Mouse (Mus musculus) liver, adult (tissue): ENCODE results near the gene Clic5.

Source experiments
- GATA4 ChIP-seq: IDR thresholded peaks from 2 replicates; pipeline ENCODE4 v1.6.1; 2014; ENCODE audit warnings: mild to moderate bottlenecking, low read length; ENCODE audit not compliant: insufficient replicate concordance

Clic5 gene

DNA sequence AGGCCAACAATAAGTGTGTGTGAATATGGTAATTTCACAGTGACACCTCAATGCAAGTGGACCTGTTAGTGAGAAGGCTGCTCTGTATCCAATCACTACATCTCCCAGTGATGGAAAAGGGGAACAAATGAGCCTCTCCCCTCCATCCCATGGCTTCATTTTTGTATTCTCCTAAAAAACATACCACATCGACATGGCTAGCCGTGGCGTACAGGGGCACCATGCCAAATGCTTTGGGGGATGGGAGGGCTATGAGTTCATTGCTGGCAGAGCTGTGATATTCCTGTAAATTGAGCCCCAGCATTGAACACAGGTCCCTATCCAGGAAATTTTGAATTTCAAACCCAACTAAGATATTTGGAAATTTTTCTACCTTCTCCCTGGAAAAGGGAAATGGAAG lies 11.1 kb upstream of the Clic5 start:
- no peak for TF ChIP-seq GATA4

DNA sequence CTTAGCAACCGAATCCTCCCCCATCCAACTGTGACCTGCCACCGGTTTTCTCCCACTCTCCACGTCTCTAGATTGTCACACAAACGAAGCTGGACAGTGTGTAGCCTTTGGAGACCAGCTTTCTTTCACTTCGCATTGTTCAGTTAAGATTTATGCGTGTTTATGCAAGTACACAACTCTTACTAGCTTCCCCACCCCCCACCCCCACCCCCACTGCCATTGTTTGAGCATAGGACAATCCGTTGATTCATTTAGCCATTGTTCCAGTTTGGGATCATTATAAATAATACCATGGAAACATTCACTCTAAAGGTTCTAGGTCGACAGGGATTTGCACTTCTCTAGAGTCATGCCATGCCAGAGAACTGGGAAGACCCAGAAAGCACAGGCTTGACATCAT lies 7.0 kb upstream of the Clic5 start:
- TF ChIP-seq GATA4, result no peak

DNA sequence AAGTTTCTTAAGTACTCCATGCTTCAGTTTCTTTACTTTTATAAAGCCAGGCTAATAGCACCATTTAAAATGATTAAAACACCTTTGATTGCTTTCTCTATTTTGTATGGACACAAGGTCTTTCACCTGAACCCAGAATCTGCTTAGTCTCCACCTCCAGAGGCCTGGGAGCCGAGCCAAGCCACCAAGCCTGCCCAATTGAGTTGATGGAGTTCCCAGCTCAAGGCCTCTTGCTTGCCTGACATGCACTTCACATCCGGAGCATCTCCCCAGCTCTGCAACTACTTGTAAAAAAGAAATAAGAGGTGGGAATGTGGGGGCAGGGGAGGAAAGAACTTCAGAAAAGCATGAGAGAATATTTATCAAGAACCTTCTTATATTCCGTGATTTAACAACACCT lies 1.5 kb upstream of the Clic5 start:
- no peak for TF ChIP-seq GATA4

DNA sequence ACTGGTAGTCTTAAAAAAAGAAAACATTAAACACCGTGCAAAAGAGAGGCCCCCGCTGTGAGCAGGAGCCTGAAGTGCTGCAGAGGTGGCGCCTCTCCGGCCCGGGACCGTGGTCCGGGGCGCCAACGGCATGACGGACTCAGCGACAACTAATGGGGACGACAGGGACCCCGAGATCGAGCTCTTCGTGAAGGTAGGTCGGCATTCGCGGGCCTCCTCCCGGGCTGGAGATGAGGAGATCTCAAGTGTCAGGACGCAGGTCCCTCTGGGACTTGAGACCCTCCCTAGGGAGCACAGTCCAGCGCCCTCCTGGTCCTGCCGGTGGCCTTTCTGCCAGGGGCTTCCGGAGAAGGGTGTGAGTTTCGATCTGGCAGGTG lies 373 bp downstream of the Clic5 start:
- TF ChIP-seq GATA4, result no peak

DNA sequence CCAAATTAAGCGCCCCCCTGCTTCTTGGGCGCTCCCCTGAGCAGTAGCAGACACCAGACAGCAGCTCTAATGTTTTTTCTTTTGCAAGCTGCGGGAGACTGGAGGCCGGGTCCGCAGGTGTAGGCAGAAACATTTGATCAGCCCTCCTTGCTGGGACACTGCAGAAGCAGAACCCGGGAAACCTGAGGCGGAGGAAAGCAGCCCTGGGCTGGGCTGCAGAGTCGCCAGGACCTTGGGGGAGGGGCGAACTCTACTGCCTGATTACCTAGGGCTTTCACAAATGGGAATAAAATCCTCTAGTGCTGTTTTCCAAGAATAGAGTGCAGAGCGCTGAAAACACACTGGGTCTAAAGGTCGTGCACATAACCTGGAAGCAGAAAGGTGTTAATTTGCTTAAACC lies 1.3 kb downstream of the Clic5 start:
- TF ChIP-seq GATA4, result no peak

DNA sequence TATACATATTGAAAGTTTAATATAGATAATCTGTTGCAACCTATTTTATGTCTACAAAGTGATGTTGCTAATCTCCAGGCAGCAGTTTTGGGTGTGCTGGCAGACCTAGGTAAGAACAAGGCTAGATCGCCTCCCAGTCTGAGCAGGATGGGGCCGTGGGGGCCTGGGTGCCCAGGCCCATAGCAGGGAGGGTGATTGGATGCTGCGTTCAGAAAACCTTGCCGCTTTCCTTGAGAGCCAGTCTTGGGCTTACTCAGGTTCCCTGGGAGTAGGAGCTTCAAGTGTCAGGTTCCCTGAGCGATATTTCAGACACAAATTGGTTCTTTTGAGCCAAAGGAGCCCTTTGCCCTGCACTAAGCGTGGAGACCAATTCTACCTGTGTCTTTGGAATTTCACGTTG lies 1.9 kb downstream of the Clic5 start:
- TF ChIP-seq GATA4, result no peak

DNA sequence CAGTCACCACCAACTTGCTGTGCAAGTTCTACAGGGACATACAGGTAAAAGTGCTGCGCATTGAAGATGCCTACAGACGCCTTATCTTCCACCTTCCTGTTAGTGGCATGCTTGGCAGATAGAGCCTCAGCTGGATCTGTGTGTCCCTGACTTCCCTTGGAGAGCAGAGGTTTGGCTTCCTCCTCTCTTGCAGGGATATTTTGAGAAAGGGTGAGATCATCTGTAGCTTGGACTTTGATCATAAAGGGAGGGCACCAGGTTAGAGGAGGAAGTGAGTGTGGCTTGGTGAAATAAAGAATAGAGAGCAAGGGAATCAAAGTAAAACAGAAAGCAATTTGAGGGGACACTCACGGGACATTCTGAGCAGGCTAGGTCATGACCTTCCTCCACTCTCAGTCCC lies 4.6 kb downstream of the Clic5 start:
- TF ChIP-seq GATA4, result no peak

DNA sequence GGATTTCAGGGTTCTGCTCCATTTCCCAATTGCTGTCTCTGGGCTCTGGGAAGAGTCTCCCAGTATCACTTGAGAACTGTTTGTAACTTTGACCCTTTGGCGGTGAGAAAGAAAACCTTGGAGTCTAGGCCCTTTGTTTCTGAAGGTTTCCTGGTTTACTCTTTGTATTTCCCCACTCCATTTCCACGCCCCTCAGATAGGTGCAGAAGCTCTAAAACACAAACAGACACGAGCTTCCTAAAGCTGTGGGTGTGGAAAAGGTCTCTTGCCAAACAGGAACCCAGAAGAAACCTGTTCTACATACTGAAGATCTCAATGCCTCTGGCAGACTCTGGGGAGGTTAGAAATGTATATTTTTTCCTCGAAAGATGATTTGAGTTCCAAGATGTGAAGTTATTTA lies 10.8 kb downstream of the Clic5 start:
- no peak for TF ChIP-seq GATA4

DNA sequence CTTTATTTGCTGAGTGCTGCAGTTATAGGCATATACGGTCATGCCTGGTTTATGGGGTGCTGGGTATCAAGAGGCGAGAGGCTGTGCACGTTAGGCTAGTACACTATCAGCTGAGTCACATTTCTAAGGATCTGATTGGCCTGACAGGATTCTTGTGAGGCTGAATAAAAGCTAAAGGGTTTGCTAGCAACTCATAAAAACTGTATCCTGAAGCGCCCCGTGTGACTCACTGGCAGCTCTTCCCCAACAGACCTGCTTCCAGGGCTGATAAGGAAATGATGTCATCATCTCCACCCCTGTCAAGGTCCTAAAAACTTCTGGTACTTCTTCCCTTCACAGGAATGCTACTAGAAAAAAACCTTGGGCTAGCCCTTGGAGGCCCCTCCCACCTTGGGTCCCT lies 14.6 kb downstream of the Clic5 start:
- TF ChIP-seq GATA4, result no peak

DNA sequence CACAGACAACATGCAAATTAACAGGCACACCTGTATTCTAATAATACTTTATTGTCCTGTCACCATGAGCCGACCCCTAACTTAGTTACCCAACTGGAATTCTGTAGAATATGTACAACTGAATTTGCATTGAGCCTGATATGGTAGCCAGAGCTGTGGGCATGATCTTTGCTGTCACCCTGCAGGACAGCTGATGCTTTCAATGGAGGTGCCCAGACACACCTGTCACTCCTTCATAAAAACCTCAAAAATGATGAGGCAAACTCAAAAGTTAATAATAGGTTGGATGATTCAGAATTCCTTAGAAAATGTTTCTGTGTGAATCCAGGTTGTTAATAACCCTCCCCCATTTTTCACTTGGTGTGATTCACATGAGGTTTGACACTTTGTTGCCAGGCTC lies 16.4 kb downstream of the Clic5 start:
- TF ChIP-seq GATA4, result no peak

DNA sequence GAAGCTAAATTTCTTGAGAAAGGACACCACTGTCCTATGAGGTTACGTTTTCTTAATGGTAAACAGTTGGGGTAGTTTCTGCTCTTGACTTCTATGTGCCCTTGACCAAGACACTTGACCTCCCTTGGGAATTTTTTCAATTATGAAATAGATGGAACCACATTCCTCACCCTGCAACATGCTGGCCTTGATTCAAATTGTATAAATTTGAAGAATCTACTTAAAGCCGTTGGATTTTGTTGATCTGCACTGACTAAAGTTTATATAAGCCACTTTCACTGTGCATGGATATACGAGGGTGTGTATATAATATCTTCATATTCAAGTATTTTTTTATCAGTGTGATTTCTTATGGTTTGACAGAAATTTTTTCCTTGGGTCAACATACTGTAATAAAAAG lies 17.2 kb downstream of the Clic5 start:
- TF ChIP-seq GATA4, result no peak

DNA sequence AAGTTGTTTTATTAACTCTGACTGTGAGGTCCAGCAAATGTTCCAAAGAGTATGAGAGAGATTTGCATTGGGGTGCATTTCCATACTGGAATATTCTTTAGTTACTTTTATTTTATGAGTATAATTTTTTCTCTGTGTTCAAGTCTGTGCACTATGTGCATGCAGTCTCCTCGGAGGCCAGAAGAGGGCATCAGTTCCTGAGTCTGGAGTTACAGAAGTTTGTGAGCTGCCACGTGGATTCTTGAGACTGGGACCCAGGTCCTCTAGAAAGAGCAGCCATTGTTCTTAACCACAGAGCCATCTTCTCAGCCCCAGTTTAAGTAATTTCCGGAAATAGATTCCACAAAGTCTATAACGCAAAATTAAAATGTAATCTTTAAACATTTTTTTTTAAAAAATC lies 20.5 kb downstream of the Clic5 start:
- no peak for TF ChIP-seq GATA4

DNA sequence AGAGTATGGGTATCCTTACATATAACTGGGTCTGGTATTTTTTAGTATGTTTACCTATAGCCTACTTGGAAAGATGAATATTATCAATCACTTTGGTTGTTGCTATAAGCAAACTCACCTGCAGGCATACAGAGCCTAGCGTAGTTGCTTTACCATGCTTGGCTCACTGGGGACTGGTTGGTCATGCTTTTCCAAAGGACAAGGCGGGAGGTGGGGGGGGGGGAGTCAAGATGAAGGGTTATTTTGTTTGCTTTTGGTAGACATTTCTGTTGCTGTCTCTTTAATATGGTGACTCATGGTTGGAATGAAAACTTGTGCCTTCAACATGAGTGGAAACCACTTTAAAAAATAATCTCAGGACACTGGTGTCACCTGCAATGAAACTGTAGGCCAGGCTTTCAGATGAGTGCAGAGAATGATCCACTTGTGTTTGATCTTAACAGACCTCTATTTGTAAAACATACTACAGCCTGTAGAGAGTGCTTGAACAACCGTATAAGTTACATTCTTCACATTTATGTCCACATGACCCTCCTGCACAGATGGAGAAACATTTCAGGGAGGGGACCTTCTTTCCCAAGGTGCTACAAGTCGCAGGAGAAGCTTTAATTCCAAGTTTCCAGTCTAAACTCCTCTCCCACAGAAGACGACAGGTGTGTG lies 24.7 kb downstream of the Clic5 start:
- TF ChIP-seq GATA4, result no peak

DNA sequence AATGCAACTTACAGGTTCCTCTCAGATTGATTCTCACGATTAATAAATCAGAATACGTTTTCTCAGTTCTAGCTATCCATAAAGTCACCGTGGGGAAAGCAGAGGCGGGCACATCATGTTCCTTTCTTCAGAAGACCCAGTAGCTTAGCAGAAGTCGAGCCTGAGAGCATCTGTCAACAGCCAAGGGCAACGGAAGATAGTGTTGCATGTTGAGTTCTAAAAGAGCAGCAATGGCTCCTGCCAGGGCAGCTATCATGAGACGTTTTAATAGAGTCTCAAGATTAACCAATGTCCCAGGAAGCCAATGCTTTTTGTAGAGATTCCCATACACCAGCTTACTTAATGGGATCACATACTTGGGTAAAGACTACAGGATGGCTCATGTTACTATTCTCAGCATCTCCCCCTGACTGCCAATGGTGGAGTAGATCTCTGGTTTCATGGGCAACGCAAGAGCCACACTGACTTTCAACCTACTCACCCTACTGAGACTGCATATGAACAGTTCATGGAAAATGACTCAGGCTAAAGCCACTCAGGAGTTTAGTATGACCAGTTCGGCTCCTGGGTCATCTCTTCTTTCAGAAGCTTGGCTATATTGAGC lies 26.9 kb downstream of the Clic5 start:
- no peak for TF ChIP-seq GATA4

DNA sequence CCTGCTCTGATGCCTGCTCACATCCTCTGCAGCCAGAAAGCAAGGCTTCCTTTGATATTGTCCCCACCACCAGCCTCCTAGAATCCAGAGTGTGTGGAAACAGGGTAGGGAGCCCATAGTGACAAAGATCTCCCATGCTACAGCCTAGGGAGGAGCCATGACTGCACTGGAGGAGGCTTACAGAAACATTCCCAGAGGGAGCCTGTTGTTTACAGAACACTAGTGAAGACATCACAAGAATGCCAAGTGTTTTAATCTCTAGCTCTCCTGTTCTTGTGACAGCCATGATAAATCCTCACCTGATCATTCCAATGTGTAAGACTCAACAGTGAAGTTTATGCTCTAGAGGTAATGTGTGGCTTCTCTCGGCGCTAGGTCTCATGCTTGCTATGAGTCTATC lies 28.8 kb downstream of the Clic5 start:
- no peak for TF ChIP-seq GATA4

DNA sequence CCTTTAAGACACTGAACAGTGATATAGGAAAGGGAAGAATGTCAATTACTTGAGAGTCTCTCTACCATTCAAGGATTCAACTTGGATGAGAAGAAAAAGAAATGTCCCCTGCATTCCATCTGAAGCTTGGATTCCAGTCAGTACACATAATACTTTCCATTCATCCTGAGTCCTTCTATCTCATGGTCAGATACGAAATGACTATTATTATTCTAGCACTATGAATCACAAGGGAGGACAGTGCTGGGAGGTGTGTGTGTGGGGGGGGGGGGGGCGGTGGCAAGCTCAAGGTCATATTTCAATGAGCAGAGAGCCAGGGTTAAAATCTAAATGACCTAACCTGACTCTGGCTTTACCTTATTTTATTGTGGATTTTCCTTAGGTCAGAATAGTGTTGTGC lies 31.6 kb downstream of the Clic5 start:
- no peak for TF ChIP-seq GATA4

DNA sequence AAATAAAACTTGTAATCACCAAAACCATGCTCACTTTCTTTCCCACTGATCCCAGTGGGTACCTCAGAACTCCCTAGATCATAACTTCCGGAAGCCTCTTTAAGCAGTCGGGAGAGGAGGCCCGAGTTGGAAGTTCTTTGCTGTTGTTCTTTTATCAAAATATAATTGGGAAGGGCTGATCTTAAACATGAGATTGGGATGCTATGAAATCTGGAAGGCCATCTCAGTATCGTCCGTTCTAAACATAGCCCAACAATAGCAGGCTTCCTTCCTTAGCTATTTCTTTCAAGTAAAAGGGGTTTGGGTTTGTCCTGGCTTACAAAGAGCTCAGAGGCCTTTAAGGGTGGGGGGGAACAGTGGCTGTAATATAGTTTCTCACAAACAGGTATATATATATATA lies 40.0 kb downstream of the Clic5 start:
- no peak for TF ChIP-seq GATA4

DNA sequence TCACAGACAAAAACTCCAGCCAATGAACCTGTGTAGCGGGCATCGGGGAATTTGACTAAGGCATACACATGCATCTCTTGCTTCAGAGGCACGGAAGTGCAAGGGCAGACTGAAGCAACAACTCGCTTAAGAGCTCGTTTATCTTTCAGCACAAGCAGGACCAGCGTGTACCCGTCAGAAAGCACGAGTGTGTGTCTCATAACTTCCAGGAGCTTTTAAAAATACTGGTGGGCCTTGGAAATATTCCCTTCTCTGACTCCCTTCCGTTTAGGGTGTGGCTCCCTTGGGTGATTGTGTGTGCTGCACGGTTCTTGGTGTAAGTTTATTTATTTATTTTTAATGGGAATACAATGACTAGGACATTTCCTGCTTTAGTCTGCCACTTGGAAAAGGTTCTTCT lies 41.7 kb downstream of the Clic5 start:
- no peak for TF ChIP-seq GATA4

DNA sequence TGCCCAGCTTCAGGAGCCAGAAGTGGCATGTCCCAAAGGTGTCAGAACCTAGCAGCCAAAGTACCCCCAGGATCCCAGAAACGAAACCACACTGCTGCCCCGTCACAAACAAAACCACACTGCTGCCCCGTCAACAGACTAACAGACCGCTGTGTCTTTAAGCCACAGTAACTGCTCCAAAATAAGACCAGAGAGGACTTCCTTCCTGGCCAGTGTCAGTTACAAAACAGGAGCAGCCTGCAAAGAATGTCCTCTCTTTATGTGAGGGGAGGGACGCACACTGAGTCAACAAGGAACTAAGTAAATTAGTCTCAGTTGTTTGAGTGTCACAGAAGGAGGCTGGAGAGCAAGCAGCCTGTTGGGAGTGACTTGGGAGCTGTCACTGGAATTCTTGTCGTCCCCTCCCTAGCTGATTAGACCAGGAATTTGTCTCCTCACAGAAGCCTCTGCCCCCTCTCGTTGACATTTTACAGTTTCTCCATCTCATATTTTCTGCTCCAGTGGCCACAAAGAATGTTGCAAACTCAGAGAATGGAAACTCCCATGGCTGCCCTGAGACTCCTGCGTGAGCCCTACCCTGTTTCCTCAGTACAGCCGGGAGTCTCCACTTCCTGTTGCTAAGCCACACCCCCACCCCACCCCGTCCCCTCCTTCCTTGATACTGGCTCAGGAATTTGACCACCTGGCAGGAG lies 50.8 kb downstream of the Clic5 start:
- no peak for TF ChIP-seq GATA4
